Mouse (Mus musculus): ENCODE data around the gene Hrnr. TPM values are rescaled to one million over a fixed set of nuclear protein-coding genes. Genes with fewer than 3 reads are reported as not detected.
A peak's percentile ranks its signal among the peaks of the same experiment; 100 is the strongest.

Hrnr gene
- total RNA-seq (2021) = not detected

- DNase-seq = no peak
Measured at GRCm38 (mm10) chr3:93319449-93319848, at the start of gene Hrnr. Hrnr (plus strand) TSS chr3:93319749.

- no peak for DNase-seq
Measured at GRCm38 (mm10) chr3:93273223-93273622, 46.3 kb upstream of the Hrnr start, which contains the start of gene Flg. Flg (plus strand) TSS chr3:93273523.

- DNase-seq = no peak
Measured at GRCm38 (mm10) chr3:93297542-93297941, 22.0 kb upstream of the Hrnr start.

- no peak for DNase-seq
Measured at GRCm38 (mm10) chr3:93299832-93300231, 19.7 kb upstream of the Hrnr start.

- no peak for DNase-seq
Measured at GRCm38 (mm10) chr3:93301896-93302295, 17.7 kb upstream of the Hrnr start.

- no peak for DNase-seq
Measured at GRCm38 (mm10) chr3:93306142-93306541, 13.4 kb upstream of the Hrnr start.

- no peak for DNase-seq
Measured at GRCm38 (mm10) chr3:93311371-93311770, 8.2 kb upstream of the Hrnr start.

GRCm38 (mm10) chr3:93314388-93314787, 5.2 kb upstream of the Hrnr start:
- no peak for DNase-seq

GRCm38 (mm10) chr3:93337749-93338148, 18.2 kb downstream of the Hrnr start:
- no peak for DNase-seq

- DNase-seq = no peak
Measured at GRCm38 (mm10) chr3:93340021-93340420, 20.5 kb downstream of the Hrnr start.

GRCm38 (mm10) chr3:93346896-93347295, 27.3 kb downstream of the Hrnr start:
- no peak for DNase-seq

GRCm38 (mm10) chr3:93360045-93360444, 40.5 kb downstream of the Hrnr start:
- DNase-seq = peak; percentile 74

- DNase-seq = no peak
Measured at GRCm38 (mm10) chr3:93361933-93362574, 42.5 kb downstream of the Hrnr start.

- no peak for DNase-seq
Measured at GRCm38 (mm10) chr3:93366966-93367575, 47.5 kb downstream of the Hrnr start.

- DNase-seq = no peak
Measured at GRCm38 (mm10) chr3:93368171-93368570, 48.6 kb downstream of the Hrnr start.

GRCm38 (mm10) chr3:93373416-93373815, 53.9 kb downstream of the Hrnr start:
- DNase-seq = no peak

- no peak for DNase-seq
Measured at GRCm38 (mm10) chr3:93375196-93375595, 55.6 kb downstream of the Hrnr start.

- DNase-seq = no peak
Measured at GRCm38 (mm10) chr3:93375601-93376000, 56.1 kb downstream of the Hrnr start.

GRCm38 (mm10) chr3:93378146-93378545, 58.6 kb downstream of the Hrnr start:
- DNase-seq = no peak

Other genes starting within 250 kb of the Hrnr start
- not detected for gene Crnn, start 175.0 kb upstream of the Hrnr start, total RNA-seq (2021)
- gene Flg2, start 122.5 kb upstream of the Hrnr start, total RNA-seq (2021) = not detected
- gene Flg, start 46.2 kb upstream of the Hrnr start, total RNA-seq (2021) = not detected
- gene Rptn, start 74.0 kb downstream of the Hrnr start, total RNA-seq (2021) = not detected
- under 1 TPM; 0.20 to 0.26 TPM for gene Tchh, start 122.6 kb downstream of the Hrnr start, total RNA-seq (2021)
- not detected for gene Tchhl1, start 149.0 kb downstream of the Hrnr start, total RNA-seq (2021)
- 100 to 1,000 TPM; 243 to 300 TPM for gene S100a11, start 200.7 kb downstream of the Hrnr start, total RNA-seq (2021)
- 100 to 1,000 TPM; 174 to 179 TPM for gene S100a10, start 235.3 kb downstream of the Hrnr start, total RNA-seq (2021)

Data from heart, postnatal 4 days (tissue).